Mouse (Mus musculus) Patski (cell line): ENCODE measurements around the gene Psip1. TPM values are rescaled to one million over a fixed set of nuclear protein-coding genes. Genes with fewer than 3 reads are reported as not detected.

Experiments
- ATAC-seq: fragments of 100-300 bp; one replicate; pipeline ENCODE4 v1.8.0; 2021
- CTCF ChIA-PET: fragments of 350-600 bp; sonication (Branson Sonifier 250); formaldehyde crosslinking; loops from one replicate; lab custom pipeline; 2022; ENCODE audit warnings: inconsistent platforms; lab: Charles Lee
- POLR2A ChIA-PET: fragments of 350-600 bp; sonication (Branson Sonifier 250); formaldehyde crosslinking; loops from one replicate; lab custom pipeline; 2022; ENCODE audit warnings: antibody characterized with exemption, inconsistent platforms; lab: Charles Lee
- DNase-seq: peaks from one replicate; pipeline ENCODE4 v3.0.0-alpha.2; 2011; ENCODE audit warnings: low read depth, low spot score
- H3K27me3 ChIP-seq: fragments of 371-371 bp; one replicate; pipeline ENCODE4 v1.5.1; 2021
- CTCF ChIP-seq: fragments of 100-300 bp; IDR thresholded peaks from one replicate; pipeline ENCODE4 v1.5.1; 2021
- in situ Hi-C: fragments of 300-500 bp; cut with MboI; formaldehyde crosslinking; loops from 3 replicates; pipeline ENCODE4 v1.11.1; 2018; ENCODE audit warnings: low pct_unique_long_range_greater_than_20kb, mixed read lengths
- polyA plus RNA-seq: library from polyadenylated mRNA; unstranded; gene quantifications from one replicate; pipeline ENCODE4 v1.2.3, GENCODE M21; 2021

Gene Psip1
- polyA plus RNA-seq, 1 experiment from 2014 or later = 97.9 TPM

GRCm38 (mm10) chr4:83460106-83460505, 26.2 kb downstream of the Psip1 start:
- POLR2A ChIA-PET = no interaction called here
- no peak for TF ChIP-seq CTCF
- H3K27me3 ChIP-seq = no peaks in the 10 kb centered on the region
- in situ Hi-C loops = no loop called here
- no peak for DNase-seq
- no peak for ATAC-seq
- CTCF ChIA-PET = interaction anchor here (1.0 kb wide), 1 partner anchor 25 kb away, joined by 3 read pairs; no protein-coding TSS in a partner anchor

GRCm38 (mm10) chr4:83450785-83451184, 35.5 kb downstream of the Psip1 start:
- in situ Hi-C loops = no loop called here
- ChIA-PET CTCF (interaction anchor here (1.3 to 1.8 kb wide), 3 partner anchors 9 to 13 kb away, joined by 3 to 8 read pairs (median 4); no protein-coding TSS in a partner anchor), POLR2A (interaction anchor here (0.8 kb wide), 1 partner anchor 14 kb away, joined by 4 read pairs; no protein-coding TSS in a partner anchor)
- no peak for TF ChIP-seq CTCF
- ATAC-seq (peak; percentile 99), DNase-seq (peak; percentile 48)
- no peaks in the 10 kb centered on the region for H3K27me3 ChIP-seq

- DNase-seq = no peak
- in situ Hi-C loops = no loop called here
- ChIA-PET POLR2A (interaction anchor here (0.7 kb wide), 1 partner anchor 112 kb away, joined by 3 read pairs; no protein-coding TSS in a partner anchor), CTCF (interaction anchor here (0.9 kb wide), 1 partner anchor 9 kb away, joined by 4 read pairs; no protein-coding TSS in a partner anchor)
- TF ChIP-seq CTCF = no peak
- ATAC-seq = no peak
- H3K27me3 ChIP-seq = no peaks in the 10 kb centered on the region
Measured at GRCm38 (mm10) chr4:83441050-83441449, 45.2 kb downstream of the Psip1 start.

- ATAC-seq (no peak), DNase-seq (no peak)
- POLR2A ChIA-PET = no interaction called here
- in situ Hi-C loops = no loop called here
- no peaks in the 10 kb centered on the region for H3K27me3 ChIP-seq
- CTCF ChIA-PET = interaction anchor here (1.0 to 2.0 kb wide), 2 partner anchors 11 to 15 kb away, joined by 4 to 8 read pairs; no protein-coding TSS in a partner anchor
- TF ChIP-seq CTCF = no peak
Measured at GRCm38 (mm10) chr4:83439045-83439444, 47.2 kb downstream of the Psip1 start.

- DNase-seq (no peak), ATAC-seq (no peak)
- CTCF ChIA-PET = interaction anchor here (1.0 to 2.0 kb wide), 2 partner anchors 12 to 16 kb away, joined by 4 to 8 read pairs; no protein-coding TSS in a partner anchor
- in situ Hi-C loops = no loop called here
- H3K27me3 ChIP-seq = no peaks in the 10 kb centered on the region
- POLR2A ChIA-PET = interaction anchor here (0.7 kb wide), 2 partner anchors 12 to 88 kb away, joined by 3 read pairs; no protein-coding TSS in a partner anchor
- TF ChIP-seq CTCF = no peak
Measured at GRCm38 (mm10) chr4:83438116-83438515, 48.1 kb downstream of the Psip1 start.

GRCm38 (mm10) chr4:83436375-83436774, 49.9 kb downstream of the Psip1 start:
- ATAC-seq = no peak
- H3K27me3 ChIP-seq = no peaks in the 10 kb centered on the region
- in situ Hi-C loops = no loop called here
- TF ChIP-seq CTCF = no peak
- ChIA-PET POLR2A (no interaction called here), CTCF (no interaction called here)
- no peak for DNase-seq

- DNase-seq (no peak), ATAC-seq (no peak)
- POLR2A ChIA-PET = no interaction called here
- in situ Hi-C loops = no loop called here
- CTCF ChIA-PET = interaction anchor here (1.7 kb wide), 1 partner anchor 16 kb away, joined by 3 read pairs; the partner anchor contains the start of gene Snapc3
- TF ChIP-seq CTCF = no peak
- no peaks in the 10 kb centered on the region for H3K27me3 ChIP-seq
Measured at GRCm38 (mm10) chr4:83432901-83433300, 53.4 kb downstream of the Psip1 start.

GRCm38 (mm10) chr4:83431950-83432349, 54.3 kb downstream of the Psip1 start:
- in situ Hi-C loops = no loop called here
- no peak for TF ChIP-seq CTCF
- no peaks in the 10 kb centered on the region for H3K27me3 ChIP-seq
- ChIA-PET CTCF (interaction anchor here (1.7 kb wide), 1 partner anchor 15 kb away, joined by 3 read pairs; the partner anchor contains the start of gene Snapc3), POLR2A (no interaction called here)
- DNase-seq = no peak
- ATAC-seq = no peak

GRCm38 (mm10) chr4:83428845-83429244, 57.4 kb downstream of the Psip1 start:
- in situ Hi-C loops = no loop called here
- DNase-seq (no peak), ATAC-seq (no peak)
- ChIA-PET CTCF (no interaction called here), POLR2A (no interaction called here)
- H3K27me3 ChIP-seq = no peaks in the 10 kb centered on the region
- peak; percentile 44 for TF ChIP-seq CTCF

- ChIA-PET CTCF (no interaction called here), POLR2A (no interaction called here)
- in situ Hi-C loops = no loop called here
- TF ChIP-seq CTCF = no peak
- DNase-seq (no peak), ATAC-seq (no peak)
- no peaks in the 10 kb centered on the region for H3K27me3 ChIP-seq
Measured at GRCm38 (mm10) chr4:83427696-83428095, 58.6 kb downstream of the Psip1 start.

- CTCF ChIA-PET = no interaction called here
- TF ChIP-seq CTCF = no peak
- POLR2A ChIA-PET = no interaction called here
- DNase-seq (no peak), ATAC-seq (no peak)
- H3K27me3 ChIP-seq = no peaks in the 10 kb centered on the region
- in situ Hi-C loops = no loop called here
Measured at GRCm38 (mm10) chr4:83427141-83427540, 59.1 kb downstream of the Psip1 start.
